Comparison of ENCODE assay signal across 30 mouse cellular contexts in genomic region chr14:48481591-48481990, GRCm38 (mm10). TPM values are rescaled to one million over a fixed set of nuclear protein-coding genes. Genes with fewer than 3 reads are reported as not detected.
A peak's percentile ranks its signal among the peaks of the same experiment; 100 is the strongest.
DNase-seq lines count a peak whose midpoint lies in the region; ATAC-seq and TF ChIP-seq lines count a peak whose summit lies in the region.
"Had no signal": no experiment of that assay in that cellular context is flagged by ENCODE, and none has a peak within 500 bp of the region (broad histone marks: within the 10 kb centered on the region; RNA-seq: fewer than 3 reads in every experiment).

No protein-coding gene starts in this region.

- no peaks in the 10 kb centered on the region for H3K4me1 ChIP-seq in forebrain, postnatal 0 days (ENCODE audit: insufficient read depth)
- H3K4me1 ChIP-seq in forebrain, embryonic 13.5 days: 0 out of 2 replicates have a peak, but pooled peaks cover 9% of the 10 kb centered on the region
- no peaks in the 10 kb centered on the region for H3K4me1 ChIP-seq in midbrain, postnatal 0 days (ENCODE audit: insufficient read depth, low read length)
- H3K4me1 ChIP-seq in midbrain, embryonic 11.5 days (ENCODE audit: control insufficient read depth, insufficient read depth, low read length): no peaks in the 10 kb centered on the region
- H3K4me1 ChIP-seq in lung, postnatal 0 days (ENCODE audit: insufficient read depth, low read depth, low read length): no peaks in the 10 kb centered on the region
- H3K4me1 ChIP-seq: kidney, embryonic 15.5 days; limb, embryonic 13.5 days; liver, embryonic 12.5 days had no signal

- H3K9ac ChIP-seq in forebrain, postnatal 0 days: no peak overlapping the region
- no peak overlapping the region for H3K9ac ChIP-seq in forebrain, embryonic 13.5 days
- no peak overlapping the region for H3K9ac ChIP-seq in midbrain, postnatal 0 days (replicated peaks; ENCODE audit: low read length, poor library complexity, severe bottlenecking)
- H3K9ac ChIP-seq in midbrain, embryonic 11.5 days (ENCODE audit: low read length): no peak overlapping the region
- H3K9ac ChIP-seq in lung, postnatal 0 days (replicated peaks; ENCODE audit: low read depth): no peak overlapping the region
- H3K9ac ChIP-seq: kidney, embryonic 15.5 days; limb, embryonic 13.5 days; liver, embryonic 12.5 days; midbrain, embryonic 12.5 days had no signal

- no peak overlapping the region for H3K4me2 ChIP-seq in forebrain, postnatal 0 days (ENCODE audit: low read depth)
- H3K4me2 ChIP-seq in forebrain, embryonic 13.5 days: no peak overlapping the region
- no peak overlapping the region for H3K4me2 ChIP-seq in midbrain, postnatal 0 days (ENCODE audit: low read depth, low read length, poor library complexity, severe bottlenecking)
- no peak overlapping the region for H3K4me2 ChIP-seq in midbrain, embryonic 11.5 days
- H3K4me2 ChIP-seq in lung, postnatal 0 days (replicated peaks; ENCODE audit: low read depth, low read length): no peak overlapping the region
- H3K4me2 ChIP-seq: kidney, embryonic 15.5 days; limb, embryonic 13.5 days; liver, embryonic 12.5 days; midbrain, embryonic 12.5 days had no signal

- peak; percentile 14 for DNase-seq in forebrain, postnatal 0 days
- DNase-seq in layer of hippocampus, adult 2 months (ENCODE audit: low spot score in 2 of 2): peak in 1 of 2 experiments; percentile 19
- DNase-seq in layer of hippocampus, adult 11-12 months (ENCODE audit: low spot score): no peak
- peak; percentile 31 for DNase-seq in midbrain, postnatal 0 days (ENCODE audit: low spot score)
- no peak for DNase-seq in midbrain, embryonic 11.5 days (ENCODE audit: low spot score, missing footprints)
- peak; percentile 60 for DNase-seq in brain, embryonic 14.5 days (ENCODE audit: low read depth)
- DNase-seq in lung, postnatal 0 days (ENCODE audit: low spot score): no peak
- DNase-seq: adrenal gland, adult 8-10 months; B cell, adult 2 months; cerebellum, adult 8-10 months; cerebellum, postnatal 36 days; gastrocnemius, postnatal 10 days; heart, postnatal 4 days; kidney, adult 11 months; kidney, postnatal 36 days; layer of hippocampus, adult 9-11 months; lung, adult 18-20 months; lung, postnatal 14 days; spleen, adult 18-20 months; thymus, postnatal 14 days had no signal

- no peak overlapping the region for H3K27ac ChIP-seq in forebrain, postnatal 0 days (ENCODE audit: low read depth, low read length)
- H3K27ac ChIP-seq in forebrain, embryonic 13.5 days: no peak overlapping the region
- no peak overlapping the region for H3K27ac ChIP-seq in layer of hippocampus, adult 2 months
- no peak overlapping the region for H3K27ac ChIP-seq in midbrain, postnatal 0 days (ENCODE audit: low read depth, low read length)
- H3K27ac ChIP-seq in midbrain, embryonic 11.5 days (ENCODE audit: low read depth, low read length): no peak overlapping the region
- no peak overlapping the region for H3K27ac ChIP-seq in lung, postnatal 0 days (ENCODE audit: low read length)
- H3K27ac ChIP-seq: heart, embryonic 10.5 days; kidney, embryonic 15.5 days; limb, embryonic 13.5 days; liver, embryonic 12.5 days; midbrain, embryonic 12.5 days had no signal

- TF ChIP-seq POLR2A in brain, embryonic 14.5 days (IDR thresholded peaks at IDR 0.05; ENCODE audit: borderline replicate concordance, extremely low read depth, insufficient read depth, insufficient read length, poor library complexity, severe bottlenecking): no peak

- TF ChIP-seq EP300 in lung, postnatal 0 days (IDR thresholded peaks at IDR 0.05): no peak

- H3K27me3 ChIP-seq in forebrain, postnatal 0 days (ENCODE audit: insufficient read depth, low read length): no peaks in the 10 kb centered on the region
- H3K27me3 ChIP-seq in forebrain, embryonic 13.5 days: no peaks in the 10 kb centered on the region
- no peaks in the 10 kb centered on the region for H3K27me3 ChIP-seq in midbrain, postnatal 0 days (ENCODE audit: insufficient read depth, low read length)
- no peaks in the 10 kb centered on the region for H3K27me3 ChIP-seq in midbrain, embryonic 11.5 days (ENCODE audit: control insufficient read depth, insufficient read depth, low read length)
- H3K27me3 ChIP-seq in lung, postnatal 0 days (replicated peaks; ENCODE audit: insufficient read depth, low read length): no peaks in the 10 kb centered on the region
- H3K27me3 ChIP-seq: CH12.LX; kidney, embryonic 15.5 days; limb, embryonic 13.5 days; liver, embryonic 12.5 days; midbrain, embryonic 12.5 days; Patski had no signal

- peaks cover 8% of the 10 kb centered on the region for H3K36me3 ChIP-seq in forebrain, postnatal 0 days (ENCODE audit: insufficient read depth)
- H3K36me3 ChIP-seq in forebrain, embryonic 13.5 days (ENCODE audit: poor library complexity, severe bottlenecking): peaks cover 17% of the 10 kb centered on the region
- H3K36me3 ChIP-seq in midbrain, postnatal 0 days (ENCODE audit: insufficient read depth, low read length): peaks cover 5% of the 10 kb centered on the region; the same call in 1 of the 2 replicates
- H3K36me3 ChIP-seq in midbrain, embryonic 11.5 days (ENCODE audit: control insufficient read depth, insufficient read depth, low read length): no peaks in the 10 kb centered on the region
- H3K36me3 ChIP-seq in lung, postnatal 0 days (ENCODE audit: insufficient read depth, low read length): no peaks in the 10 kb centered on the region; the same call in 1 of the 2 replicates

- H3K9me3 ChIP-seq in forebrain, postnatal 0 days (ENCODE audit: low read length): no peaks in the 10 kb centered on the region
- no peaks in the 10 kb centered on the region for H3K9me3 ChIP-seq in forebrain, embryonic 13.5 days (replicated peaks)
- H3K9me3 ChIP-seq in midbrain, postnatal 0 days (ENCODE audit: low read length): no peaks in the 10 kb centered on the region
- no peaks in the 10 kb centered on the region for H3K9me3 ChIP-seq in midbrain, embryonic 11.5 days (ENCODE audit: control insufficient read depth, low read length)
- H3K9me3 ChIP-seq in lung, postnatal 0 days (ENCODE audit: low read length): no peaks in the 10 kb centered on the region
- H3K9me3 ChIP-seq: G1E; heart, embryonic 10.5 days; kidney, embryonic 15.5 days; limb, embryonic 13.5 days; liver, embryonic 12.5 days; midbrain, embryonic 12.5 days had no signal

- no peak overlapping the region for H3K4me3 ChIP-seq in forebrain, postnatal 0 days (ENCODE audit: low read depth, low read length)
- no peak overlapping the region for H3K4me3 ChIP-seq in forebrain, embryonic 13.5 days
- no peak overlapping the region for H3K4me3 ChIP-seq in layer of hippocampus, adult 2 months
- no peak overlapping the region for H3K4me3 ChIP-seq in midbrain, postnatal 0 days (ENCODE audit: low read depth, low read length)
- H3K4me3 ChIP-seq in midbrain, embryonic 11.5 days (ENCODE audit: low read depth, low read length): no peak overlapping the region
- H3K4me3 ChIP-seq in lung, postnatal 0 days (ENCODE audit: low read depth, low read length): no peak overlapping the region
- H3K4me3 ChIP-seq: heart, embryonic 10.5 days; kidney, embryonic 15.5 days; limb, embryonic 13.5 days; liver, embryonic 12.5 days; midbrain, embryonic 12.5 days had no signal

- WGBS in forebrain, postnatal 0 days: 32% methylated on average over 7 of the region's 7 CpGs
- 36% methylated on average over 7 of the region's 7 CpGs for WGBS in forebrain, embryonic 13.5 days
- WGBS in midbrain, postnatal 0 days: 34% methylated on average over 7 of the region's 7 CpGs
- 37% methylated on average over 7 of the region's 7 CpGs for WGBS in midbrain, embryonic 11.5 days
- 65% methylated on average over 7 of the region's 7 CpGs for WGBS in lung, postnatal 0 days

- no peak; the same call in 1 of the 2 replicates for TF ChIP-seq CTCF in forebrain, postnatal 0 days (IDR thresholded peaks at IDR 0.05; ENCODE audit: low read depth)
- TF ChIP-seq CTCF in layer of hippocampus, adult 2 months (conservative IDR thresholded peaks at IDR 0.05): peak; percentile 59
- TF ChIP-seq CTCF in midbrain, postnatal 0 days (IDR thresholded peaks at IDR 0.05): peak; percentile 37
- no peak for TF ChIP-seq CTCF in brain, embryonic 14.5 days (IDR thresholded peaks at IDR 0.05; ENCODE audit: borderline replicate concordance, extremely low read depth, insufficient read depth, insufficient read length)
- no peak for TF ChIP-seq CTCF in lung, postnatal 0 days (IDR thresholded peaks at IDR 0.05)

- peak; percentile 86 for ATAC-seq in forebrain, postnatal 0 days
- ATAC-seq in forebrain, embryonic 13.5 days: no peak
- 0 out of 2 replicates have a peak, but pooled peaks have one; percentile 34 for ATAC-seq in midbrain, postnatal 0 days (ENCODE audit: low FRiP score)
- no peak for ATAC-seq in midbrain, embryonic 11.5 days (ENCODE audit: low FRiP score)
- ATAC-seq in lung, postnatal 0 days: no peak
- ATAC-seq: activated CD4-positive, CD25-positive, alpha-beta regulatory T cell, adult 4 months; liver, embryonic 12.5 days; Patski had no signal

RNA-seq across cellular contexts. Expression of gene Tmem260, which starts 35.7 kb away (rescaled TPM):
- total RNA-seq in forebrain, postnatal 0 days (2014; rRNA removed): 10.2 and 20.6 TPM in 2 replicates
- 7.0 and 10.0 TPM in 2 replicates for polyA plus RNA-seq in forebrain, postnatal 0 days (2015; fragmentation: Nextera tagmentation; extraction: Ambion mirVana)
- polyA plus RNA-seq in forebrain, embryonic 13.5 days (2015; fragmentation: Nextera tagmentation; extraction: Ambion mirVana): 16.5 and 18.4 TPM in 2 replicates
- total RNA-seq in layer of hippocampus, adult 2 months (2021): 10 to 100 TPM; 24.7 to 27.3 TPM
- 17.4 and 19.2 TPM in 2 replicates for total RNA-seq in midbrain, postnatal 0 days (2014; rRNA removed)
- polyA plus RNA-seq in midbrain, postnatal 0 days (2015; fragmentation: Nextera tagmentation; extraction: Ambion mirVana): 12.7 and 14.2 TPM in 2 replicates
- 25.2 and 27.9 TPM in 2 replicates for polyA plus RNA-seq in midbrain, embryonic 11.5 days (2014; fragmentation: Nextera tagmentation; extraction: Ambion mirVana)
- polyA plus RNA-seq in brain, embryonic 14.5 days (2012; rRNA removed): 18.3 and 19.6 TPM in 2 replicates
- 10.0 and 13.9 TPM in 2 replicates for polyA plus RNA-seq in lung, postnatal 0 days (2015; fragmentation: Nextera tagmentation; extraction: Ambion mirVana)

Comparison
In these comparisons a context has a peak if more than half of its experiments do, and no peak if none do; other contexts are left out.
1. ATAC-seq: peak in forebrain, postnatal 0 days (single experiment) and midbrain, postnatal 0 days (single experiment); none in forebrain, embryonic 13.5 days (single experiment), midbrain, embryonic 11.5 days (single experiment) and lung, postnatal 0 days (single experiment).
2. DNase-seq: peak in forebrain, postnatal 0 days (single experiment), midbrain, postnatal 0 days (single experiment) and brain, embryonic 14.5 days (single experiment); none in layer of hippocampus, adult 11-12 months (single experiment), midbrain, embryonic 11.5 days (single experiment) and lung, postnatal 0 days (single experiment).
3. CTCF ChIP-seq: peak in layer of hippocampus, adult 2 months (single experiment) and midbrain, postnatal 0 days (single experiment); none in forebrain, postnatal 0 days (single experiment), brain, embryonic 14.5 days (single experiment) and lung, postnatal 0 days (single experiment).